Mouse (Mus musculus) intestine, postnatal 0 days (tissue): ENCODE measurements around the gene Phf21a. TPM values are rescaled to one million over a fixed set of nuclear protein-coding genes. Genes with fewer than 3 reads are reported as not detected.

Experiments used
- ATAC-seq: fragments of 200-750 bp; cut with Nextera tagmentation; 2 replicates; pipeline ENCODE4 v1.8.0; 2017; ENCODE audit warnings: mild to moderate bottlenecking, moderate TSS enrichment, moderate library complexity
- H3K27ac ChIP-seq: fragments of 300-500 bp; sonication (generic); 2 replicates; pipeline ENCODE4 v1.5.1; 2014; ENCODE audit warnings: mild to moderate bottlenecking, low read depth, low read length, moderate library complexity
- H3K27me3 ChIP-seq: fragments of 300-500 bp; sonication (generic); replicated peaks from 2 replicates; pipeline ENCODE4 v1.6.1; 2014; ENCODE audit warnings: low read length, mixed read lengths; ENCODE audit not compliant: control insufficient read depth, insufficient read depth
- H3K36me3 ChIP-seq: fragments of 300-500 bp; sonication (generic); 2 replicates; pipeline ENCODE4 v1.6.1; 2014; ENCODE audit warnings: mild to moderate bottlenecking, moderate library complexity; ENCODE audit not compliant: control insufficient read depth, insufficient read depth
- H3K4me1 ChIP-seq: fragments of 300-500 bp; sonication (generic); replicated peaks from 2 replicates; pipeline ENCODE4 v1.6.1; 2014; ENCODE audit warnings: antibody characterized with exemption, low read length, mixed read lengths; ENCODE audit not compliant: control insufficient read depth, insufficient read depth
- H3K4me2 ChIP-seq: fragments of 300-500 bp; sonication (generic); replicated peaks from 2 replicates; pipeline ENCODE4 v1.6.1; 2014; ENCODE audit warnings: low read depth, mild to moderate bottlenecking, moderate library complexity
- H3K4me3 ChIP-seq: fragments of 300-500 bp; sonication (generic); 2 replicates; pipeline ENCODE4 v1.5.1; 2014; ENCODE audit warnings: low read depth, low read length
- H3K9ac ChIP-seq: fragments of 300-500 bp; sonication (generic); 2 replicates; pipeline ENCODE4 v1.6.1; 2014; ENCODE audit warnings: mild to moderate bottlenecking, low read depth, low read length
- H3K9me3 ChIP-seq: fragments of 300-500 bp; sonication (generic); 2 replicates; pipeline ENCODE4 v1.6.1; 2016; ENCODE audit warnings: mixed run types; ENCODE audit not compliant: control insufficient read depth
- CTCF ChIP-seq: sonication (generic); IDR thresholded peaks from 2 replicates; pipeline ENCODE4 v1.5.1; 2016; ENCODE audit warnings: low read depth, mild to moderate bottlenecking, control low read depth, antibody characterized with exemption, moderate library complexity
- WGBS: fragments of 180-500 bp; shearing (Covaris S2); extraction: QIAGEN DNeasy Blood & Tissue Kit; methylation state at CpG from one replicate; pipeline ENCODE4 v1.1.7; 2014; 5-methylcytosine and 5-hydroxymethylcytosine counted together
- polyA plus RNA-seq: library from polyadenylated mRNA; unstranded; fragments of >200 nt; fragmentation: Nextera tagmentation; extraction: Ambion mirVana; gene quantifications from 2 replicates; pipeline ENCODE4 v1.2.1, GENCODE M21; 2015

Phf21a gene
- polyA plus RNA-seq, 1 experiment from 2014 or later: 7.4 TPM

- Histone ChIP-seq H3K9me3 (no peaks in the 10 kb centered on the region), H3K9ac (no peak overlapping the region), H3K27me3 (no peaks in the 10 kb centered on the region), H3K4me2 (peak overlapping the region; percentile 28), H3K4me1 (no peaks in the 10 kb centered on the region), H3K36me3 (no peaks in the 10 kb centered on the region), H3K27ac (peak overlapping the region; percentile 70), H3K4me3 (no peak overlapping the region)
- peak; percentile 96 for ATAC-seq
- TF ChIP-seq CTCF: no peak
- WGBS: 22% methylated on average over 8 of the region's 8 CpGs
Measured at GRCm38 (mm10) chr2:92171046-92171643, 78.2 kb downstream of the Phf21a start.

DNA sequence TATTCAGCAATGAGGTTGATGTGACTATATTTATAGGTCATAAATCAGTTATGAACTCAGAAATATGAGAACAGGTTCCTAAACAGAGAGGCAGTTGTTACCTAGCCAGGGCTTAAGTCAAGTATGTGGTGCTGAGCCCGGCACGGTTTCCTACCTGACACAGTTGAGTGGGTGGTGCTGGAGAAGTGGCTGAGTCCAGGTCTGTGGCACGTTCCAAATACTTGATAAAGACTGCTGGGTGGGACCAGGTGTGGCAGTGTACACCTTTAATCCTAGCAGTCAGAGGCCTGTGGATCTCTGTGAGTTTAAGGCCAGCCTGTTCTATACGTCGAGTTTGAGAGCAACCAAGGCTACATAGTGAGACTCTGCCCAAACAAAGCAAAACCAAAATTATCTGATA is 79.4 kb downstream of the Phf21a start:
- 47% methylated on average over 5 of the region's 5 CpGs for WGBS
- Histone ChIP-seq H3K9me3 (no peaks in the 10 kb centered on the region), H3K4me1 (no peaks in the 10 kb centered on the region), H3K36me3 (no peaks in the 10 kb centered on the region), H3K4me3 (no peak overlapping the region), H3K27ac (no peak overlapping the region), H3K27me3 (no peaks in the 10 kb centered on the region), H3K4me2 (no peak overlapping the region), H3K9ac (no peak overlapping the region)
- ATAC-seq: no peak
- TF ChIP-seq CTCF: no peak

GRCm38 (mm10) chr2:92173186-92173585 is 80.3 kb downstream of the Phf21a start:
- Histone ChIP-seq H3K36me3 (no peaks in the 10 kb centered on the region), H3K27ac (no peak overlapping the region), H3K9ac (no peak overlapping the region), H3K4me2 (no peak overlapping the region), H3K9me3 (no peaks in the 10 kb centered on the region), H3K4me1 (no peaks in the 10 kb centered on the region), H3K27me3 (no peaks in the 10 kb centered on the region), H3K4me3 (no peak overlapping the region)
- TF ChIP-seq CTCF: no peak
- ATAC-seq: no peak
- 81% methylated on average over 4 of the region's 4 CpGs for WGBS

DNA sequence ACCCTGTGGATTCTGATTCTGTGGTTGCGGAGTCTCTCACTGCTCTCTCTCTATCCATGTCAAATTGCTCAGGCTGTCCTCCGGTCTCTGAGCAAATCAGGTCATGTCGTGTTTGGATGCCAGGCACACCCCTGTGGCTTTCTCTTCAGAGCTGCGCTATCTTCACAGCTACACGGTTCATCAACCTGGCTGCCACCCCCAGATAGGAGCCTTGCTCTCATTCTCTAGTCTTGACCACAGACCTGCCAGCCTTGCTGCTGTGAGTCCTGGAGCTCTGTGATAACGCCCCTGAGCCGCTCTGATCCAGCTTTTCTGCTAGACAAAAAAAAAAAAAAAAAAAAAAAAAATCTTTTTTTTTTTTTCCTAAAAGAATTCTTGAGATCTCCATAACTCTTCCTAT is 81.3 kb downstream of the Phf21a start:
- no peak for ATAC-seq
- TF ChIP-seq CTCF: no peak
- no peaks in the 10 kb centered on the region for H3K27me3 ChIP-seq
- H3K4me2 ChIP-seq: no peak overlapping the region
- H3K4me3 ChIP-seq: no peak overlapping the region
- H3K36me3 ChIP-seq: no peaks in the 10 kb centered on the region
- H3K9ac ChIP-seq: no peak overlapping the region
- no peak overlapping the region for H3K27ac ChIP-seq
- no peaks in the 10 kb centered on the region for H3K9me3 ChIP-seq
- WGBS: 76% methylated on average over 7 of the region's 7 CpGs
- no peaks in the 10 kb centered on the region for H3K4me1 ChIP-seq

GRCm38 (mm10) chr2:92175002-92175401 is 82.1 kb downstream of the Phf21a start:
- WGBS: 92% methylated on average over 4 of the region's 4 CpGs
- Histone ChIP-seq H3K4me1 (no peaks in the 10 kb centered on the region), H3K9ac (no peak overlapping the region), H3K27me3 (no peaks in the 10 kb centered on the region), H3K4me2 (no peak overlapping the region), H3K27ac (no peak overlapping the region), H3K36me3 (no peaks in the 10 kb centered on the region), H3K9me3 (no peaks in the 10 kb centered on the region), H3K4me3 (no peak overlapping the region)
- ATAC-seq: no peak
- no peak for TF ChIP-seq CTCF

- H3K36me3 ChIP-seq: no peaks in the 10 kb centered on the region
- no peak overlapping the region for H3K4me2 ChIP-seq
- no peak for ATAC-seq
- no peaks in the 10 kb centered on the region for H3K9me3 ChIP-seq
- H3K4me1 ChIP-seq: no peaks in the 10 kb centered on the region
- H3K4me3 ChIP-seq: no peak overlapping the region
- H3K9ac ChIP-seq: no peak overlapping the region
- H3K27me3 ChIP-seq: no peaks in the 10 kb centered on the region
- WGBS: 51% methylated on average over 4 of the region's 4 CpGs
- no peak for TF ChIP-seq CTCF
- no peak overlapping the region for H3K27ac ChIP-seq
Measured at GRCm38 (mm10) chr2:92176292-92176691, 83.4 kb downstream of the Phf21a start.
